Mouse (Mus musculus) embryonic facial prominence, embryonic 11.5 days (tissue): ENCODE measurements around the gene Plcd1. TPM values are rescaled to one million over a fixed set of nuclear protein-coding genes. Genes with fewer than 3 reads are reported as not detected.

Experiments
- ATAC-seq: fragments of 200-750 bp; cut with Nextera tagmentation; replicated peaks from 2 replicates; pipeline ENCODE4 v1.8.0; 2017; ENCODE audit warnings: low read depth; ENCODE audit not compliant: insufficient number of reproducible peaks, low FRiP score, low TSS enrichment
- DNase-seq: peaks from one replicate; pipeline ENCODE4 v3.0.0-alpha.2; 2015; ENCODE audit warnings: low spot score
- H3K27ac ChIP-seq: fragments of 300-500 bp; sonication (generic); replicated peaks from 2 replicates; pipeline ENCODE4 v1.5.1; 2014; ENCODE audit warnings: mild to moderate bottlenecking, low read depth, low read length, control low read depth
- H3K27me3 ChIP-seq: fragments of 300-500 bp; sonication (generic); 2 replicates; pipeline ENCODE4 v1.6.1; 2014; ENCODE audit warnings: mild to moderate bottlenecking, low read length, moderate library complexity, mixed read lengths; ENCODE audit not compliant: control insufficient read depth, insufficient read depth
- H3K36me3 ChIP-seq: fragments of 300-500 bp; sonication (generic); replicated peaks from 2 replicates; pipeline ENCODE4 v1.6.1; 2014; ENCODE audit warnings: low read depth, mild to moderate bottlenecking, low read length, moderate library complexity, mixed read lengths; ENCODE audit not compliant: control insufficient read depth, insufficient read depth
- H3K4me1 ChIP-seq: fragments of 300-500 bp; sonication (generic); 2 replicates; pipeline ENCODE4 v1.6.1; 2014; ENCODE audit warnings: low read length, mixed read lengths; ENCODE audit not compliant: control insufficient read depth, insufficient read depth
- H3K4me2 ChIP-seq: fragments of 300-500 bp; sonication (generic); 2 replicates; pipeline ENCODE4 v1.6.1; 2014; ENCODE audit warnings: low read depth, mild to moderate bottlenecking, control low read depth, low read length, moderate library complexity
- H3K4me3 ChIP-seq: fragments of 300-500 bp; sonication (generic); 2 replicates; pipeline ENCODE4 v1.5.1; 2014; ENCODE audit warnings: low read depth, low read length, control low read depth
- H3K9ac ChIP-seq: fragments of 300-500 bp; sonication (generic); replicated peaks from 2 replicates; pipeline ENCODE4 v1.6.1; 2014; ENCODE audit warnings: mild to moderate bottlenecking, control low read depth, low read length
- H3K9me3 ChIP-seq: fragments of 300-500 bp; sonication (generic); replicated peaks from 2 replicates; pipeline ENCODE4 v1.6.1; 2016; ENCODE audit warnings: mild to moderate bottlenecking, low read length, inconsistent platforms, mixed read lengths; ENCODE audit not compliant: control insufficient read depth
- WGBS: fragments of 180-500 bp; shearing (Covaris S2); extraction: QIAGEN DNeasy Blood & Tissue Kit; methylation state at CpG from one replicate; pipeline ENCODE4 v1.1.7; 2014; 5-methylcytosine and 5-hydroxymethylcytosine counted together
- polyA plus RNA-seq: library from polyadenylated mRNA; unstranded; fragments of >200 nt; fragmentation: Nextera tagmentation; extraction: Ambion mirVana; gene quantifications from 2 replicates; pipeline ENCODE4 v1.2.1, GENCODE M21; 2014

The Plcd1 gene
- polyA plus RNA-seq, 1 experiment from 2014 or later, result 21.5 TPM

GRCm38 (mm10) chr9:119058245-119058644 is 35.1 kb downstream of the Plcd1 start:
- Histone ChIP-seq H3K36me3 (no peaks in the 10 kb centered on the region), H3K27ac (no peak overlapping the region), H3K4me3 (no peak overlapping the region), H3K9me3 (no peaks in the 10 kb centered on the region), H3K27me3 (no peaks in the 10 kb centered on the region; the same call in 1 of the 2 replicates), H3K4me2 (no peak overlapping the region), H3K4me1 (peaks cover 3% of the 10 kb centered on the region; the same call in 1 of the 2 replicates), H3K9ac (peak overlapping the region; percentile 25; the same call in 1 of the 2 replicates)
- ATAC-seq (no peak), DNase-seq (no peak)
- WGBS, result 78% methylated on average over 7 of the region's 7 CpGs

DNA sequence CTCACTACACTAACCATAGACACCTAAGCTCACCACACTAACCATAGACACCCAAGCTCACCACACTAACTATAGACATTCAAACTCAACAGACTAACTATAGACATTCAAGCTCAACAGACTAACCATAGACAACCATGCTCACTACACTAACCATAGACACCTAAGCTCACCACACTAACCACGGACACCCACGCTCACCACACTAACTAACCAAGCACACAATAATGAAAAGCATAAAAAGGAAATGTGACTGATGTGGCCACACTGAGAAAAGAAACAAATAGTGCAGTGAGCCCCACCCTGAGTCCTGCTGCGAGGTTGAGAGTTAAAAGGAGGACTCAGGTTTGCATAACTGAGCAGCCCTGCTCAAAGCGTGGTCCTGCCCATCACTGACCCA is 38.0 kb downstream of the Plcd1 start:
- Histone ChIP-seq H3K4me2 (no peak overlapping the region), H3K9me3 (no peaks in the 10 kb centered on the region), H3K27ac (no peak overlapping the region), H3K9ac (no peak overlapping the region), H3K27me3 (no peaks in the 10 kb centered on the region; the same call in 1 of the 2 replicates), H3K4me3 (no peak overlapping the region), H3K36me3 (no peaks in the 10 kb centered on the region), H3K4me1 (peaks cover 8% of the 10 kb centered on the region)
- WGBS, result 84% methylated on average over 4 of the region's 4 CpGs
- ATAC-seq, result no peak
- DNase-seq, result no peak

DNA sequence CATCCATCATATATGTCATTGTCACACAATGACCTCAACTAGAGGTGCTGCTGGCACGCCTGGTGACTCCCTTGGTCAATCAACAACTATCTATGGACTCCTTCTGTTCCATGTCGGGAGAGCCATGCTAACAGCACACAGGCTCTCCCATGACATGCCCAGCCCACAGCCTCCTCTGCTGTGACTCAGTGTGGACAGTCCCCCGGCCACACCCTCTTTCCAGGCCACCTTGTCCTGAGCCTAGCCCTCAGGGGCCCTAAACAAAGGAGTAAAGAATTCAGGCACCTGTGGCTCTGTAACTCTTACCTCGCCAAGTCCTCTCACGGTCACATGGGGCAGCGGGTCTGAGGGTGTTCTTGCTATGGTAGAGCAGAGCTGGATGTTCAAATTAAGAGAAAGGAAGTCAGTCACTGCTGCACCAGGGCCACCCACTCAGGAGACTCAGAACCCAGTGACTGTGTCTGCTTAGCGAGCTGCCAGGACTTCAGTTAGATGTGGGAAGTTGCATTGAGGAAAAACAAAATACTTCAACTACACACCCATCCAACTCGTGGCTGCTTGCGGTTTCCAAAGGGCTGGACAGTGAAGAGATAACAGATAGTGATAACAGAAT is 39.2 kb downstream of the Plcd1 start:
- DNase-seq, result no peak

DNA sequence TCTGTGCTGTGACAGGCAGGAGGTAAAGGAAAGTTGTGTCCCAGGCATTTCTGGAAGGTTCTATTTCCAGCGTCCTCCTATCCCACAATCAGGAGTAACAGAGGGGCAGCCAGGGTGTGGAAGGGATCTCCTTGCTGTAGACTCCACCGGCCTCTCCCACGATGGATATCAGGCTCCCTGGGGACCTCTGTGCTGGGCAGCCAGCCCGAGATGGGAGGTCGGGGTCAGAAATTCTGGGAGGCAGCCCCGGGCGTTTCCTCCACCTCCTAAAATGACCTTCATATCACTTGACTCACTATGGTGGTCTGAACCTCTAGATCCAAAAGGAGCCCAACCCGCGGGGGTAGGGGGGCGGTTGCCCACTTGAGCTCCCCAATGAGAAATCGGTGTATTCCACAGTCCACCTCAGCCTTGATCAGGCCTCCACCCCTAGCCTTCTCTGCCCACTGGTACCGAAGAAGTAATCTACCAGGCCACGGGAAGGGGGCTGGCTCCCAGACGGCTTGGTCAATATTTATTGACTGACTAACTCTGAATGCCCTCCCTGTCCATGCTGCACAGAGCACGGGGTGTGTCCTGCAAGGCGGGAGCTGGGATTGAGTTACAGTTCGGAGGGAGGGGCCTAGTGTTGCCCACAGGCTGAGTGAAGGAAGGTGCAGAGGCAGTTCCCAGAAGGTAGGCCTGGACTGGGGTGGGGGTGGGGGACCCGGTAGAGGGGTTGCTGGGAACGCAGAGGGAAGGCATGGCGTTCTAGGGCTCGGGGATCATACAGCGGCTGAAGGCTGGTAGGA is 41.0 kb downstream of the Plcd1 start, which contains the start of gene Vill:
Vill (plus strand) TSS at position 625 of the 791 bp plus-strand sequence.
- Histone ChIP-seq H3K27me3 (no peaks in the 10 kb centered on the region; the same call in 1 of the 2 replicates), H3K4me2 (peak within 1 kb of the TSS; percentile 78), H3K4me3 (peak within 1 kb of the TSS; percentile 46), H3K9ac (peak within 1 kb of the TSS; percentile 67), H3K36me3 (no peaks in the 10 kb centered on the region), H3K27ac (no peak within 1 kb of the TSS), H3K4me1 (peaks cover 8% of the 10 kb centered on the region), H3K9me3 (no peaks in the 10 kb centered on the region)
- DNase-seq (peak; percentile 84), ATAC-seq (peak; percentile 90)
- WGBS, result 14% methylated on average over 22 of the region's 22 CpGs

More for the DNA sequence above, 39.2 kb downstream of the Plcd1 start:
- Histone ChIP-seq H3K27me3 (no peaks in the 10 kb centered on the region; the same call in 1 of the 2 replicates), H3K4me1 (peaks cover 8% of the 10 kb centered on the region), H3K4me3 (no peak overlapping the region), H3K27ac (no peak overlapping the region), H3K36me3 (no peaks in the 10 kb centered on the region), H3K9ac (no peak overlapping the region), H3K4me2 (no peak overlapping the region; the same call in 1 of the 2 replicates), H3K9me3 (no peaks in the 10 kb centered on the region)
- no peak for ATAC-seq
- 74% methylated on average over 9 of the region's 9 CpGs for WGBS

- no peak overlapping the region for H3K27ac ChIP-seq
- no peak overlapping the region for H3K4me3 ChIP-seq
- peaks cover 8% of the 10 kb centered on the region for H3K4me1 ChIP-seq
- no peak overlapping the region for H3K9ac ChIP-seq
- ATAC-seq, result no peak
- WGBS, result 69% methylated on average over 2 of the region's 2 CpGs
- no peaks in the 10 kb centered on the region for H3K36me3 ChIP-seq
- DNase-seq, result no peak
- no peaks in the 10 kb centered on the region; the same call in 1 of the 2 replicates for H3K27me3 ChIP-seq
- H3K4me2 ChIP-seq, result no peak overlapping the region
- no peaks in the 10 kb centered on the region for H3K9me3 ChIP-seq
These were observed 42.1 kb downstream of the Plcd1 start for GRCm38 (mm10) chr9:119051158-119051557.

GRCm38 (mm10) chr9:119048182-119048903 is 45.0 kb downstream of the Plcd1 start:
- H3K27me3 ChIP-seq, result no peaks in the 10 kb centered on the region; the same call in 1 of the 2 replicates
- no peak overlapping the region for H3K27ac ChIP-seq
- 75% methylated on average over 11 of the region's 11 CpGs for WGBS
- DNase-seq (no peak), ATAC-seq (no peak)
- no peak overlapping the region for H3K9ac ChIP-seq
- no peaks in the 10 kb centered on the region for H3K36me3 ChIP-seq
- no peaks in the 10 kb centered on the region for H3K9me3 ChIP-seq
- no peak overlapping the region for H3K4me3 ChIP-seq
- H3K4me2 ChIP-seq, result no peak overlapping the region
- H3K4me1 ChIP-seq, result peaks cover 5% of the 10 kb centered on the region

GRCm38 (mm10) chr9:119040101-119040775 is 53.1 kb downstream of the Plcd1 start:
- Histone ChIP-seq H3K27me3 (no peaks in the 10 kb centered on the region), H3K4me1 (no peaks in the 10 kb centered on the region), H3K9me3 (no peaks in the 10 kb centered on the region), H3K36me3 (no peaks in the 10 kb centered on the region; the same call in 1 of the 2 replicates), H3K27ac (no peak overlapping the region), H3K4me3 (no peak overlapping the region), H3K4me2 (no peak overlapping the region), H3K9ac (no peak overlapping the region)
- DNase-seq, result no peak
- WGBS, result 92% methylated on average over 15 of the region's 15 CpGs
- ATAC-seq, result no peak
